Mouse (Mus musculus) hindbrain, embryonic 15.5 days (tissue): ENCODE results near the gene Pard3. TPM values are rescaled to one million over a fixed set of nuclear protein-coding genes. Genes with fewer than 3 reads are reported as not detected.

ENCODE experiments used
- polyA plus RNA-seq: library from polyadenylated mRNA; unstranded; fragments of >200 nt; fragmentation: Nextera tagmentation; extraction: Ambion mirVana; gene quantifications from 2 replicates; pipeline ENCODE4 v1.2.1, GENCODE M21; 2015

The Pard3 gene
- polyA plus RNA-seq, 1 experiment from 2014 or later: 18.2 TPM

Other genes with a start within 250 kb of the Pard3 start
- 196 and 200 TPM in 2 replicates for gene Tomm20, start 118.0 kb upstream of the Pard3 start, polyA plus RNA-seq
- gene Rbm34, start 92.8 kb upstream of the Pard3 start, polyA plus RNA-seq: 23.7 and 25.2 TPM in 2 replicates